Mouse (Mus musculus) cerebellum, adult 2 months (tissue): ENCODE measurements around the gene Kcnd3. TPM values are rescaled to one million over a fixed set of nuclear protein-coding genes. Genes with fewer than 3 reads are reported as not detected.

Experiments used
- DNase-seq, 2 experiments: peaks; one replicate each; pipeline ENCODE4 v3.0.0; 2021
- H3K27ac ChIP-seq: fragments of 200-500 bp; 2 replicates; pipeline ENCODE4 v1.5.1; 2012; ENCODE audit warnings: low read length, control low read depth, inconsistent platforms; ENCODE audit not compliant: insufficient read depth
- H3K27me3 ChIP-seq: fragments of 200-500 bp; 2 replicates; pipeline ENCODE4 v1.6.1; 2012; ENCODE audit warnings: inconsistent platforms, mild to moderate bottlenecking, low read length, moderate library complexity; ENCODE audit not compliant: control insufficient read depth, insufficient read depth
- H3K4me1 ChIP-seq: fragments of 200-500 bp; 2 replicates; pipeline ENCODE4 v1.6.1; 2011; ENCODE audit warnings: low read length; ENCODE audit not compliant: control insufficient read depth, insufficient read depth
- H3K4me3 ChIP-seq: fragments of 200-500 bp; replicated peaks from 2 replicates; pipeline ENCODE3; 2011; ENCODE audit warnings: mild to moderate bottlenecking, low read depth, low read length, control low read depth; ENCODE audit not compliant: insufficient read depth
- CTCF ChIP-seq: fragments of 200-500 bp; IDR thresholded peaks from 2 replicates; pipeline ENCODE4 v1.5.1; 2011; ENCODE audit warnings: low read depth, mild to moderate bottlenecking, control low read depth, low read length, moderate library complexity, borderline replicate concordance; ENCODE audit not compliant: insufficient read depth
- POLR2A ChIP-seq: fragments of 200-500 bp; IDR thresholded peaks from 2 replicates; pipeline ENCODE4 v1.6.1; 2011; ENCODE audit warnings: low read length, control low read depth, borderline replicate concordance; ENCODE audit not compliant: insufficient read depth
- WGBS: fragments of 180-500 bp; shearing (Covaris S2); methylation state at CpG from one replicate; pipeline ENCODE4 v1.1.7; 2018; 5-methylcytosine and 5-hydroxymethylcytosine counted together
- polyA plus RNA-seq: library from polyadenylated mRNA; depleted of rRNA; stranded (reverse); fragments of >200 nt; gene quantifications from 2 replicates; pipeline ENCODE4 v1.2.3, GENCODE M21; 2012

Kcnd3 gene
- polyA plus RNA-seq, 1 experiment: 29.2 TPM

- WGBS: 77% methylated on average over 5 of the region's 5 CpGs
These were observed 249.3 kb downstream of the Kcnd3 start for GRCm38 (mm10) chr3:105701399-105701798.

GRCm38 (mm10) chr3:105703571-105703970 is 251.4 kb downstream of the Kcnd3 start:
- H3K27me3 ChIP-seq: no peaks in the 10 kb centered on the region
- WGBS: 77% methylated on average over 6 of the region's 6 CpGs
- no peak overlapping the region for H3K4me3 ChIP-seq
- TF ChIP-seq POLR2A (no peak), CTCF (no peak)
- no peak overlapping the region for H3K27ac ChIP-seq
- DNase-seq: peak in 1 of 2 experiments; percentile 15
- peaks cover 12% of the 10 kb centered on the region for H3K4me1 ChIP-seq

More at GRCm38 (mm10) chr3:105701399-105701798, 249.3 kb downstream of the Kcnd3 start:
- Histone ChIP-seq H3K4me3 (no peak overlapping the region), H3K27me3 (no peaks in the 10 kb centered on the region), H3K27ac (no peak overlapping the region), H3K4me1 (peaks cover 16% of the 10 kb centered on the region; the same call in 1 of the 2 replicates)
- no peak for TF ChIP-seq POLR2A
- no peak for TF ChIP-seq CTCF
- no peak for DNase-seq

GRCm38 (mm10) chr3:105704031-105705008 is 252.2 kb downstream of the Kcnd3 start, which contains the start of gene Inka2:
Gene Inka2, plus strand, starts transcription at chr3:105704599.
- H3K27ac ChIP-seq: peak within 1 kb of the TSS; percentile 93
- peak; percentile 87; the same call in 1 of the 2 replicates for TF ChIP-seq POLR2A
- no peak for TF ChIP-seq CTCF
- peak within 1 kb of the TSS; percentile 86 for H3K4me3 ChIP-seq
- peak; percentile 88 to 91 for DNase-seq
- WGBS: 9% methylated on average over 41 of the region's 43 CpGs
- no peaks in the 10 kb centered on the region for H3K27me3 ChIP-seq
- H3K4me1 ChIP-seq: peaks cover 10% of the 10 kb centered on the region

GRCm38 (mm10) chr3:105705061-105705549 is 253.0 kb downstream of the Kcnd3 start:
- Histone ChIP-seq H3K4me3 (peak overlapping the region; percentile 86), H3K27ac (peak overlapping the region; percentile 93), H3K4me1 (peaks cover 15% of the 10 kb centered on the region), H3K27me3 (no peaks in the 10 kb centered on the region)
- 1% methylated on average over 28 of the region's 28 CpGs for WGBS
- DNase-seq: peak; percentile 85 to 87
- TF ChIP-seq CTCF (no peak), POLR2A (no peak)

- H3K27ac ChIP-seq: peak overlapping the region; percentile 93
- H3K4me1 ChIP-seq: peaks cover 20% of the 10 kb centered on the region
- TF ChIP-seq CTCF: no peak
- no peak; the same call in 1 of the 2 replicates for TF ChIP-seq POLR2A
- 4% methylated on average over 3 of the region's 3 CpGs for WGBS
- DNase-seq: no peak
- no peaks in the 10 kb centered on the region for H3K27me3 ChIP-seq
- peak overlapping the region; percentile 86 for H3K4me3 ChIP-seq
These were observed 253.4 kb downstream of the Kcnd3 start for GRCm38 (mm10) chr3:105705561-105705960.

- no peak for TF ChIP-seq CTCF
- no peak for TF ChIP-seq POLR2A
- H3K27me3 ChIP-seq: no peaks in the 10 kb centered on the region
- 19% methylated on average over 4 of the region's 4 CpGs for WGBS
- H3K4me1 ChIP-seq: peaks cover 27% of the 10 kb centered on the region
- H3K4me3 ChIP-seq: peak overlapping the region; percentile 86
- peak in 1 of 2 experiments; percentile 58 for DNase-seq
- peak overlapping the region; percentile 93; the same call in 1 of the 2 replicates for H3K27ac ChIP-seq
These were observed 254.4 kb downstream of the Kcnd3 start for GRCm38 (mm10) chr3:105706366-105707020.

GRCm38 (mm10) chr3:105707590-105707989 is 255.5 kb downstream of the Kcnd3 start:
- WGBS: 48% methylated on average over 7 of the region's 7 CpGs
- DNase-seq: no peak
- Histone ChIP-seq H3K4me3 (no peak overlapping the region), H3K27me3 (no peaks in the 10 kb centered on the region), H3K27ac (no peak overlapping the region), H3K4me1 (peaks cover 32% of the 10 kb centered on the region)
- no peak for TF ChIP-seq CTCF
- TF ChIP-seq POLR2A: no peak
